Mouse (Mus musculus) spleen, adult 2 months (tissue): ENCODE data around the gene Cenpk.

Experiments used
- CTCF ChIP-seq: fragments of 200-500 bp; IDR thresholded peaks from 2 replicates; pipeline ENCODE4 v1.5.1; 2011; ENCODE audit warnings: mild to moderate bottlenecking, inconsistent platforms; ENCODE audit not compliant: insufficient read depth, insufficient read length, insufficient replicate concordance; ENCODE audit errors: extremely low read depth
- POLR2A ChIP-seq: fragments of 200-500 bp; IDR thresholded peaks from 2 replicates; pipeline ENCODE4 v1.6.1; 2011; ENCODE audit warnings: low read depth, low read length, inconsistent platforms

GRCm38 (mm10) chr13:104229181-104229580 is 770 bp downstream of the Cenpk start:
- TF ChIP-seq POLR2A (no peak), CTCF (no peak)
